Comparison of ENCODE assay signal across 17 mouse cellular contexts in the genomic region with DNA sequence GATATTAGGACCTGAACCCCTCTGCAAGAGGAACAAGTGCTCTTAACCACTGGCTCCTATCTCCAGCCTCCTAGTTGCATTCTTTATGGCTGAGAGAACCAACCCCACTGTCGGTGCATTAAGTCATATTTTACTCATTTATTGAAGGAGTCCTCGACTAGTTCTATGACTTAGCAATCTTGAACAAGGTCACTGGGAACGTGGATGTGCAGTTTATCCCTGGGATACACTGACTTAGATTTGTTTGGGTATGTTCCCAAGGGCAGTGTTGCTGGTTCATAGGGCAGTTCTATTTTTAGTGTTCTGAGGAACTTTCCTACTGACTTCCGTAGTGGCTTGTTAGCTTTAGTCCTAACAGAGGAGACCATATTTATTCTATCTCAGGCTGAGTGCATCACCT. TPM values are rescaled to one million over a fixed set of nuclear protein-coding genes. Genes with fewer than 3 reads are reported as not detected.
A peak's percentile ranks its signal among the peaks of the same experiment; 100 is the strongest.
DNase-seq lines count a peak whose midpoint lies in the region; ATAC-seq lines count a peak whose summit lies in the region.
"Had no signal": no experiment of that assay in that cellular context is flagged by ENCODE, and none has a peak within 500 bp of the region (broad histone marks: within the 10 kb centered on the region; RNA-seq: fewer than 3 reads in every experiment).

No protein-coding gene starts in this region.

- H3K4me1 ChIP-seq in heart, embryonic 11.5 days (ENCODE audit: control insufficient read depth, insufficient read depth, low read length): peaks cover 12% of the 10 kb centered on the region
- H3K4me1 ChIP-seq in midbrain, embryonic 11.5 days (ENCODE audit: control insufficient read depth, insufficient read depth, low read length): peaks cover 15% of the 10 kb centered on the region
- H3K4me1 ChIP-seq in midbrain, embryonic 14.5 days (ENCODE audit: control insufficient read depth, insufficient read depth, low read length): peaks cover 16% of the 10 kb centered on the region
- peaks cover 8% of the 10 kb centered on the region for H3K4me1 ChIP-seq in brown adipose tissue, adult 24 weeks (ENCODE audit: control insufficient read depth, insufficient read depth, insufficient read length, low read length)

- no peaks in the 10 kb centered on the region for H3K9me3 ChIP-seq in heart, embryonic 11.5 days (replicated peaks; ENCODE audit: control insufficient read depth, low read length)
- H3K9me3 ChIP-seq in midbrain, embryonic 11.5 days (ENCODE audit: control insufficient read depth, low read length): no peaks in the 10 kb centered on the region
- no peaks in the 10 kb centered on the region for H3K9me3 ChIP-seq in midbrain, embryonic 14.5 days (ENCODE audit: control insufficient read depth, low read length)
- H3K9me3 ChIP-seq: forebrain, embryonic 10.5 days; limb, embryonic 13.5 days had no signal

- peak; percentile 52 for DNase-seq in heart, adult 8-10 months (ENCODE audit: low spot score)
- DNase-seq in midbrain, embryonic 11.5 days (ENCODE audit: low spot score, missing footprints): peak; percentile 60
- DNase-seq in midbrain, embryonic 14.5 days: no peak
- DNase-seq in heart, postnatal 10 days: peak; percentile 35 to 38
- DNase-seq in embryo, embryonic 9.5 days (ENCODE audit: extremely low spot score): no peak
- DNase-seq in lung, postnatal 10 days: no peak
- DNase-seq: cerebellum, adult 11-12 months; cerebellum, postnatal 25 days; liver, postnatal 0 days had no signal

- H3K36me3 ChIP-seq in heart, embryonic 11.5 days (ENCODE audit: control insufficient read depth, insufficient read depth, low read length): no peaks in the 10 kb centered on the region
- no peaks in the 10 kb centered on the region for H3K36me3 ChIP-seq in midbrain, embryonic 11.5 days (ENCODE audit: control insufficient read depth, insufficient read depth, low read length)
- H3K36me3 ChIP-seq in midbrain, embryonic 14.5 days (ENCODE audit: control insufficient read depth, insufficient read depth, low read length): no peaks in the 10 kb centered on the region
- H3K36me3 ChIP-seq: limb, embryonic 13.5 days had no signal

- no peak overlapping the region; the same call in 1 of the 2 replicates for H3K4me2 ChIP-seq in heart, embryonic 11.5 days
- H3K4me2 ChIP-seq in midbrain, embryonic 11.5 days: no peak overlapping the region
- H3K4me2 ChIP-seq in midbrain, embryonic 14.5 days (ENCODE audit: low read length): no peak overlapping the region
- H3K4me2 ChIP-seq: limb, embryonic 13.5 days had no signal

- WGBS in heart, embryonic 11.5 days (ENCODE audit: insufficient replicate concordance): 61% methylated on average over 4 of the region's 4 CpGs
- WGBS in midbrain, embryonic 11.5 days: 86% methylated on average over 4 of the region's 4 CpGs
- 93% methylated on average over 4 of the region's 4 CpGs for WGBS in midbrain, embryonic 14.5 days

- no peak overlapping the region for H3K4me3 ChIP-seq in heart, embryonic 11.5 days (ENCODE audit: low read depth, low read length)
- H3K4me3 ChIP-seq in midbrain, embryonic 11.5 days (ENCODE audit: low read depth, low read length): no peak overlapping the region
- no peak overlapping the region for H3K4me3 ChIP-seq in midbrain, embryonic 14.5 days (replicated peaks; ENCODE audit: low read depth, low read length)
- no peak overlapping the region for H3K4me3 ChIP-seq in brown adipose tissue, adult 24 weeks (ENCODE audit: insufficient read depth, low read depth, low read length)
- H3K4me3 ChIP-seq: forebrain, embryonic 10.5 days; limb, embryonic 13.5 days; megakaryocyte, embryonic 14.5 days had no signal

- H3K9ac ChIP-seq in heart, embryonic 11.5 days (ENCODE audit: low read depth, low read length): no peak overlapping the region
- no peak overlapping the region for H3K9ac ChIP-seq in midbrain, embryonic 11.5 days (ENCODE audit: low read length)
- no peak overlapping the region for H3K9ac ChIP-seq in midbrain, embryonic 14.5 days (replicated peaks; ENCODE audit: low read length)
- H3K9ac ChIP-seq: limb, embryonic 13.5 days; liver, postnatal 0 days had no signal

- intact Hi-C loops in heart, postnatal 10 days (cut with DNase I): no loop called here

- no peak for ATAC-seq in heart, embryonic 11.5 days (replicated peaks; ENCODE audit: insufficient number of reproducible peaks, low FRiP score, low TSS enrichment)
- no peak for ATAC-seq in midbrain, embryonic 11.5 days (ENCODE audit: low FRiP score)
- no peak for ATAC-seq in midbrain, embryonic 14.5 days (ENCODE audit: low FRiP score, low TSS enrichment)
- ATAC-seq: hindbrain, embryonic 16.5 days; intestine, embryonic 16.5 days; liver, postnatal 0 days; midbrain, embryonic 16.5 days had no signal

- no peaks in the 10 kb centered on the region for H3K27me3 ChIP-seq in heart, embryonic 11.5 days (ENCODE audit: control insufficient read depth, insufficient read depth, low read length)
- H3K27me3 ChIP-seq in midbrain, embryonic 11.5 days (ENCODE audit: control insufficient read depth, insufficient read depth, low read length): no peaks in the 10 kb centered on the region
- H3K27me3 ChIP-seq in midbrain, embryonic 14.5 days (ENCODE audit: control insufficient read depth, insufficient read depth, low read length): no peaks in the 10 kb centered on the region
- H3K27me3 ChIP-seq: limb, embryonic 13.5 days; megakaryocyte, embryonic 14.5 days had no signal

- no peak overlapping the region for H3K27ac ChIP-seq in heart, embryonic 11.5 days (ENCODE audit: low read depth, low read length)
- H3K27ac ChIP-seq in midbrain, embryonic 11.5 days (ENCODE audit: low read depth, low read length): no peak overlapping the region
- H3K27ac ChIP-seq in midbrain, embryonic 14.5 days (replicated peaks; ENCODE audit: low read depth, low read length): no peak overlapping the region
- peak overlapping the region; percentile 49 for H3K27ac ChIP-seq in brown adipose tissue, adult 24 weeks (replicated peaks; ENCODE audit: low read depth, low read length)
- H3K27ac ChIP-seq: forebrain, embryonic 10.5 days; limb, embryonic 13.5 days had no signal

RNA-seq across cellular contexts. Expression of gene Znrf2, which starts 5.6 kb away (rescaled TPM):
- total RNA-seq in heart, adult 8-10 months (2022): 10 to 100 TPM; 18.0 to 23.9 (median 19.8) TPM
- 3.1 and 3.2 TPM in 2 replicates for polyA plus RNA-seq in heart, embryonic 11.5 days (2014; fragmentation: Nextera tagmentation; extraction: Ambion mirVana)
- polyA plus RNA-seq in midbrain, embryonic 11.5 days (2014; fragmentation: Nextera tagmentation; extraction: Ambion mirVana): 2.9 and 3.5 TPM in 2 replicates
- 8.8 and 11.6 TPM in 2 replicates for polyA plus RNA-seq in midbrain, embryonic 14.5 days (2014; fragmentation: Nextera tagmentation; extraction: Ambion mirVana)
- 36.9 and 40.8 TPM in 2 replicates for polyA plus RNA-seq in brown adipose tissue, adult 24 weeks (2012; ENCODE audit: insufficient read depth, insufficient read length, missing spikeins)
- 10 to 100 TPM; 24.0 to 27.6 TPM for total RNA-seq in heart, postnatal 10 days (2021)

Comparison
In these comparisons a context has a peak if more than half of its experiments do, and no peak if none do; other contexts are left out.
1. DNase-seq: peak in heart, adult 8-10 months (single experiment), midbrain, embryonic 11.5 days (single experiment) and heart, postnatal 10 days (2 of 2); none in midbrain, embryonic 14.5 days (single experiment), embryo, embryonic 9.5 days (single experiment) and lung, postnatal 10 days (single experiment).